30 mouse cellular contexts compared by ENCODE assay signal in the genomic region with DNA sequence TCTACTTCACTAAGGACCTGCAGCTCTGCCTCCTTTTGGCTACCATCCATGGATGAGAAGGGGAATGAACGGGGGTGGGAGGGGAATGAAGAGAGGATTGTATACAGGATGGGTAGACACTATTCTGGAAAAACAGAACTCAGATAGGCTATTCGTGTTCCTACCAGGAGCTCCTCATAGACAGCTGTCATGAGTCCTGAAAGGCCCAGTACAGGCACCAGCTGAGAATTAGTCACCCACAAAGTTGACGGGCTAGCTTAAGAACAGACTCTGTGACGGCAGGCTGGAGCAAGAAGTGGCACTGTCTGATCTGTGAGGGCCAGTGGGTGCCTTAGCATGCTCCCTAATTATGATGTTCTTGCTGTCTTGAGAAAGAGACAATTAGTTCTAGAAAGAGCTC. TPM values are rescaled to one million over a fixed set of nuclear protein-coding genes. Genes with fewer than 3 reads are reported as not detected.
DNase-seq lines count a peak whose midpoint lies in the region; ATAC-seq and TF ChIP-seq lines count a peak whose summit lies in the region.
"Had no signal": no experiment of that assay in that cellular context is flagged by ENCODE, and none has a peak within 500 bp of the region (broad histone marks: within the 10 kb centered on the region; RNA-seq: fewer than 3 reads in every experiment).

No protein-coding gene starts in this region.

- no peak overlapping the region for H3K4me2 ChIP-seq in lung, postnatal 0 days (replicated peaks; ENCODE audit: low read depth, low read length)
- peak overlapping the region; percentile 69 for H3K4me2 ChIP-seq in myocyte (ENCODE audit: low read depth)
- H3K4me2 ChIP-seq: embryonic facial prominence, embryonic 12.5 days; forebrain, embryonic 15.5 days; heart, embryonic 11.5 days; hindbrain, embryonic 14.5 days; limb, embryonic 13.5 days; liver, embryonic 12.5 days; neural tube, embryonic 15.5 days had no signal

- H3K27me3 ChIP-seq in lung, postnatal 0 days (replicated peaks; ENCODE audit: insufficient read depth, low read length): no peaks in the 10 kb centered on the region
- no peaks in the 10 kb centered on the region for H3K27me3 ChIP-seq in myocyte (ENCODE audit: control insufficient read depth, insufficient read depth, insufficient read length)
- H3K27me3 ChIP-seq: embryonic facial prominence, embryonic 12.5 days; forebrain, embryonic 15.5 days; limb, embryonic 13.5 days; liver, embryonic 12.5 days; neural tube, embryonic 15.5 days had no signal

- H3K4me1 ChIP-seq in lung, postnatal 0 days (ENCODE audit: insufficient read depth, low read depth, low read length): peaks cover 6% of the 10 kb centered on the region; the same call in 1 of the 2 replicates
- peaks cover 40% of the 10 kb centered on the region for H3K4me1 ChIP-seq in bone marrow macrophage, adult 2 months (ENCODE audit: control insufficient read depth, insufficient read depth, low read length)
- H3K4me1 ChIP-seq: embryonic facial prominence, embryonic 12.5 days; forebrain, embryonic 10.5 days; forebrain, embryonic 15.5 days; liver, embryonic 12.5 days; neural tube, embryonic 15.5 days had no signal

- ATAC-seq in lung, postnatal 0 days: no peak
- ATAC-seq: CD4-positive, CD25-positive, alpha-beta regulatory T cell, adult 4 months; forebrain, embryonic 15.5 days; intestine, postnatal 0 days; liver, embryonic 12.5 days had no signal

- 69% methylated on average over 4 of the region's 4 CpGs for WGBS in lung, postnatal 0 days

- H3K36me3 ChIP-seq in lung, postnatal 0 days (ENCODE audit: insufficient read depth, low read length): no peaks in the 10 kb centered on the region
- no peaks in the 10 kb centered on the region for H3K36me3 ChIP-seq in myocyte (ENCODE audit: control insufficient read depth, insufficient read depth)
- H3K36me3 ChIP-seq: embryonic facial prominence, embryonic 12.5 days; forebrain, embryonic 10.5 days; forebrain, embryonic 15.5 days; limb, embryonic 13.5 days; liver, embryonic 12.5 days; neural tube, embryonic 15.5 days had no signal

- no peak overlapping the region for H3K9ac ChIP-seq in lung, postnatal 0 days (replicated peaks; ENCODE audit: low read depth)
- H3K9ac ChIP-seq: embryonic facial prominence, embryonic 12.5 days; forebrain, embryonic 15.5 days; hindbrain, embryonic 14.5 days; limb, embryonic 13.5 days; liver, embryonic 12.5 days; liver, postnatal 0 days; neural tube, embryonic 15.5 days had no signal

- DNase-seq in lung, postnatal 0 days (ENCODE audit: low spot score): no peak
- DNase-seq in lung, adult 18-20 months: no peak
- no peak for DNase-seq in retina, postnatal 1 day
- DNase-seq in kidney, adult 9 months: no peak
- DNase-seq in adipocyte (ENCODE audit: low spot score): no peak
- DNase-seq: adrenal gland, postnatal 25 days; cerebellum, adult 11 months; cerebellum, adult 9-10 months; cerebellum, postnatal 36 days; embryo, embryonic 11 days; heart, postnatal 36 days; kidney, postnatal 4 days; liver, postnatal 0 days; lung, postnatal 10 days; midbrain, embryonic 14.5 days; right cerebral cortex, adult 18-20 months; right cerebral cortex, postnatal 4 days; thymus, postnatal 25 days had no signal

- no peaks in the 10 kb centered on the region for H3K9me3 ChIP-seq in lung, postnatal 0 days (ENCODE audit: low read length)
- H3K9me3 ChIP-seq: embryonic facial prominence, embryonic 12.5 days; forebrain, embryonic 10.5 days; forebrain, embryonic 15.5 days; limb, embryonic 13.5 days; liver, embryonic 12.5 days; neural tube, embryonic 15.5 days had no signal

- H3K79me2 ChIP-seq in myocyte (ENCODE audit: control insufficient read depth, insufficient read depth): no peaks in the 10 kb centered on the region

- no peak for TF ChIP-seq EP300 in lung, postnatal 0 days (IDR thresholded peaks at IDR 0.05)

- peak overlapping the region; percentile 71; the same call in 1 of the 2 replicates for H3K27ac ChIP-seq in lung, postnatal 0 days (ENCODE audit: low read length)
- peak overlapping the region; percentile 86 for H3K27ac ChIP-seq in bone marrow macrophage, adult 2 months (ENCODE audit: insufficient read depth, low read depth, low read length)
- H3K27ac ChIP-seq: embryonic facial prominence, embryonic 12.5 days; forebrain, embryonic 10.5 days; forebrain, embryonic 15.5 days; hindbrain, embryonic 14.5 days; limb, embryonic 13.5 days; liver, embryonic 12.5 days; neural tube, embryonic 15.5 days had no signal

- H3K4me3 ChIP-seq in lung, postnatal 0 days (ENCODE audit: low read depth, low read length): no peak overlapping the region
- H3K4me3 ChIP-seq in bone marrow macrophage, adult 2 months (ENCODE audit: insufficient read depth, low read length): no peak overlapping the region
- no peak overlapping the region for H3K4me3 ChIP-seq in myocyte
- H3K4me3 ChIP-seq: embryonic facial prominence, embryonic 12.5 days; forebrain, embryonic 10.5 days; forebrain, embryonic 15.5 days; limb, embryonic 13.5 days; liver, embryonic 12.5 days; neural tube, embryonic 15.5 days had no signal

- no peak for TF ChIP-seq POLR2A in bone marrow macrophage, adult 2 months (IDR thresholded peaks at IDR 0.05; ENCODE audit: borderline replicate concordance, low read depth, low read length)
- TF ChIP-seq POLR2A in myocyte (IDR thresholded peaks at IDR 0.05; ENCODE audit: insufficient read length, low read depth): no peak

- no peak overlapping the region for H3ac ChIP-seq in myocyte (ENCODE audit: control insufficient read depth, insufficient read length)

- no peak for TF ChIP-seq CTCF in lung, postnatal 0 days (IDR thresholded peaks at IDR 0.05)
- TF ChIP-seq CTCF in bone marrow macrophage, adult 2 months (IDR thresholded peaks at IDR 0.05; ENCODE audit: low read depth, low read length): no peak

TF ChIP-seq in myocyte, 11 proteins besides CTCF, POLR2A, EP300 and RAD21:
- TF ChIP-seq CEBPB (IDR thresholded peaks at IDR 0.05; ENCODE audit: insufficient read depth, poor library complexity, severe bottlenecking): no peak
- TF ChIP-seq SRF (IDR thresholded peaks at IDR 0.05; ENCODE audit: control insufficient read depth, insufficient read length, low read depth): no peak
- TF ChIP-seq MAX (IDR thresholded peaks at IDR 0.05; ENCODE audit: low read depth): no peak
- peak in 2 of 3 experiments; percentile 55 to 66 for TF ChIP-seq MYOD1 (IDR thresholded peaks at IDR 0.05; ENCODE audit: control insufficient read depth in 1 of 3, insufficient read length in 2 of 3, low read depth in 2 of 3)
- TF ChIP-seq TCF3 (IDR thresholded peaks at IDR 0.05; ENCODE audit: insufficient read length, low read depth): no peak
- peak; percentile 13 for TF ChIP-seq TCF12 (IDR thresholded peaks at IDR 0.05; ENCODE audit: insufficient read depth, poor library complexity, severe bottlenecking)
- TF ChIP-seq REST (IDR thresholded peaks at IDR 0.05; ENCODE audit: insufficient read depth, insufficient read length): no peak
- TF ChIP-seq MYOG (IDR thresholded peaks at IDR 0.05; ENCODE audit: control insufficient read depth in 1 of 3, insufficient read depth in 1 of 3, insufficient read length in 2 of 3, low read depth in 2 of 3): peak in 2 of 3 experiments; percentile 58 to 73

RNA-seq across cellular contexts. Expression of gene Xdh, which starts 21.3 kb away (rescaled TPM):
- polyA plus RNA-seq in lung, postnatal 0 days (2015; fragmentation: Nextera tagmentation; extraction: Ambion mirVana): 27.8 and 34.0 TPM in 2 replicates
- polyA plus RNA-seq in bone marrow macrophage, adult 2 months (2012; ENCODE audit: insufficient read depth, insufficient read length, missing spikeins): 175 and 187 TPM in 2 replicates
- 0.55 TPM for polyA plus RNA-seq in myocyte (2012; fragmentation: generic; extraction: Trizol)

Comparison
In these comparisons a context has a peak if more than half of its experiments do, and no peak if none do; other contexts are left out.
1. RNA of gene Xdh, which starts 21.3 kb away (polyA plus RNA-seq): 175 to 187 TPM in bone marrow macrophage, adult 2 months and 27.8 to 34.0 TPM in lung, postnatal 0 days; 0.55 TPM in myocyte (single experiment); every median in the first group is over 10 times any median in the second.